Mouse (Mus musculus): Measurements from ENCODE around the gene Acap1.

- TF ChIP-seq CTCF (IDR thresholded peaks at IDR 0.05; ENCODE audit: low read depth) (peak; percentile 22; the same call in 1 of the 2 replicates), EP300 (IDR thresholded peaks at IDR 0.05; ENCODE audit: low read depth) (no peak)
Measured at GRCm38 (mm10) chr11:69837604-69837951, 57.8 kb downstream of the Acap1 start, which contains the start of gene Nlgn2.
